Mouse (Mus musculus) forebrain, postnatal 0 days (tissue): ENCODE data around the gene Hgfac. TPM values are rescaled to one million over a fixed set of nuclear protein-coding genes. Genes with fewer than 3 reads are reported as not detected.

Experiments used
- ATAC-seq: fragments of 200-750 bp; cut with Nextera tagmentation; 2 replicates; pipeline ENCODE4 v1.8.0; 2017; ENCODE audit warnings: mild to moderate bottlenecking, moderate library complexity
- DNase-seq: peaks from one replicate; pipeline ENCODE4 v3.0.0-alpha.2; 2015
- H3K27ac ChIP-seq: fragments of 300-500 bp; sonication (generic); 2 replicates; pipeline ENCODE4 v1.5.1; 2014; ENCODE audit warnings: low read depth, mild to moderate bottlenecking, antibody characterized with exemption, low read length, moderate library complexity, mixed read lengths
- H3K27me3 ChIP-seq: fragments of 300-500 bp; sonication (generic); 2 replicates; pipeline ENCODE4 v1.6.1; 2014; ENCODE audit warnings: mild to moderate bottlenecking, low read length, mixed read lengths; ENCODE audit not compliant: insufficient read depth
- H3K36me3 ChIP-seq: fragments of 300-500 bp; sonication (generic); 2 replicates; pipeline ENCODE4 v1.6.1; 2014; ENCODE audit warnings: mild to moderate bottlenecking, moderate library complexity; ENCODE audit not compliant: insufficient read depth
- H3K4me1 ChIP-seq: fragments of 300-500 bp; sonication (generic); 2 replicates; pipeline ENCODE4 v1.6.1; 2014; ENCODE audit warnings: antibody characterized with exemption; ENCODE audit not compliant: insufficient read depth
- H3K4me2 ChIP-seq: fragments of 300-500 bp; sonication (generic); 2 replicates; pipeline ENCODE4 v1.6.1; 2014; ENCODE audit warnings: low read depth, mild to moderate bottlenecking, moderate library complexity
- H3K4me3 ChIP-seq: fragments of 300-500 bp; sonication (generic); 2 replicates; pipeline ENCODE4 v1.5.1; 2014; ENCODE audit warnings: low read depth, low read length, mixed read lengths
- H3K9ac ChIP-seq: fragments of 300-500 bp; sonication (generic); 2 replicates; pipeline ENCODE4 v1.6.1; 2014; ENCODE audit warnings: mild to moderate bottlenecking
- H3K9me3 ChIP-seq: fragments of 300-500 bp; sonication (generic); 2 replicates; pipeline ENCODE4 v1.6.1; 2016; ENCODE audit warnings: low read length
- CTCF ChIP-seq: sonication (generic); IDR thresholded peaks from 2 replicates; pipeline ENCODE4 v1.5.1; 2016; ENCODE audit warnings: antibody characterized with exemption, control low read depth, low read depth
- WGBS: fragments of 180-500 bp; shearing (Covaris S2); extraction: QIAGEN DNeasy Blood & Tissue Kit; methylation state at CpG from one replicate; pipeline ENCODE4 v1.1.7; 2014; 5-methylcytosine and 5-hydroxymethylcytosine counted together
- microRNA-seq, 2 experiments: library from miRNA; unstranded; fragments of <30 nt; microRNA quantifications; one replicate each; pipeline ENCODE4; 2016
- polyA plus RNA-seq: library from polyadenylated mRNA; unstranded; fragments of >200 nt; fragmentation: Nextera tagmentation; extraction: Ambion mirVana; gene quantifications from 2 replicates; pipeline ENCODE4 v1.2.1, GENCODE M21; 2015
- total RNA-seq: library from RNA; depleted of rRNA; stranded (reverse); fragments of >200 nt; gene quantifications from 2 replicates; pipeline ENCODE4 v1.2.3, GENCODE M21; 2014; rRNA removed

Hgfac gene
- total and polyA plus RNA-seq, 2 experiments from 2014 or later, result 2.1 TPM; not detected in 1

DNA sequence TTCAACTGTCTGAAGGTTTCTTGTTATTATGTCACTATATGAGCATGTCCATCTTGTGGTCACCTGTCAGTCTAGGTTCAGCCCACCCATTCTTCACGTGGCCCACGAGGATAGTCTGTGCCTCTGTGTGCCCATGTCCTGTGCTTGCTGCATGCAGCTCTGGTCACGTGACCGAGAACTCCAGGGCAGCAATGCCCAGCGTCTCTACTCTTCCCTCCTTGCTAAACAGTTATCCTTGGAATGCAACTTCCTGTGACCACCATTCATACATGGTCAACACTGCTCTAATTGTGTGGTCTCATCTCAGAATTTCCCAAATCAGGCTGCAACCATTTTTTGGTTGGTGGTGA is 48.3 kb downstream of the Hgfac start:
- DNase-seq (no peak), ATAC-seq (no peak)
- H3K4me3 ChIP-seq, result no peak overlapping the region
- 85% methylated on average over 5 of the region's 5 CpGs for WGBS
- no peak overlapping the region for H3K4me2 ChIP-seq
- H3K27ac ChIP-seq, result no peak overlapping the region
- peaks cover 34% of the 10 kb centered on the region for H3K36me3 ChIP-seq
- TF ChIP-seq CTCF, result no peak
- H3K4me1 ChIP-seq, result no peaks in the 10 kb centered on the region
- H3K27me3 ChIP-seq, result no peaks in the 10 kb centered on the region
- no peaks in the 10 kb centered on the region for H3K9me3 ChIP-seq
- H3K9ac ChIP-seq, result no peak overlapping the region

GRCm38 (mm10) chr5:35091636-35092035 is 50.3 kb downstream of the Hgfac start:
- no peak for DNase-seq
- ATAC-seq, result no peak
- Histone ChIP-seq H3K4me3 (no peak overlapping the region), H3K4me2 (no peak overlapping the region), H3K9ac (no peak overlapping the region), H3K9me3 (no peaks in the 10 kb centered on the region), H3K27me3 (no peaks in the 10 kb centered on the region), H3K36me3 (peaks cover 55% of the 10 kb centered on the region), H3K4me1 (no peaks in the 10 kb centered on the region), H3K27ac (no peak overlapping the region)
- TF ChIP-seq CTCF, result no peak
- WGBS, result 85% methylated on average over 3 of the region's 3 CpGs

Small RNA genes lying within 50 kb of the gene (microRNA-seq; reads per million reads assigned to microRNA genes)
- 6.0 to 6.2 reads per million in 2 experiments for gene Mir3097

Other genes with a start within 250 kb of the Hgfac start
- 14.5 and 27.3 TPM in 2 replicates for gene Msantd1, start 133.5 kb upstream of the Hgfac start, total RNA-seq
- gene Msantd1, start 133.5 kb upstream of the Hgfac start, polyA plus RNA-seq, result 13.0 and 14.8 TPM in 2 replicates
- 60.0 and 73.8 TPM in 2 replicates for gene Rgs12, start 92.1 kb upstream of the Hgfac start, total RNA-seq
- gene Rgs12, start 92.1 kb upstream of the Hgfac start, polyA plus RNA-seq, result 32.3 and 34.5 TPM in 2 replicates
- gene Dok7, start 15.3 kb downstream of the Hgfac start, total RNA-seq, result 15.0 and 16.4 TPM in 2 replicates
- gene Dok7, start 15.3 kb downstream of the Hgfac start, polyA plus RNA-seq, result 9.6 and 10.1 TPM in 2 replicates
- 96.6 and 99.3 TPM in 2 replicates for gene Lrpap1, start 64.3 kb downstream of the Hgfac start, total RNA-seq
- gene Lrpap1, start 64.3 kb downstream of the Hgfac start, polyA plus RNA-seq, result 137 and 150 TPM in 2 replicates
- gene Adra2c, start 236.8 kb downstream of the Hgfac start, total RNA-seq, result 8.9 and 10.7 TPM in 2 replicates
- 1.5 and 1.7 TPM in 2 replicates for gene Adra2c, start 236.8 kb downstream of the Hgfac start, polyA plus RNA-seq